Mouse (Mus musculus) heart, embryonic 10.5 days (tissue): ENCODE data around the gene Ippk. TPM values are rescaled to one million over a fixed set of nuclear protein-coding genes. Genes with fewer than 3 reads are reported as not detected.
A peak's percentile ranks its signal among the peaks of the same experiment; 100 is the strongest.

Experiments
- DNase-seq: peaks from one replicate; pipeline ENCODE4 v3.0.0-alpha.2; 2017; ENCODE audit warnings: low spot score
- H3K27ac ChIP-seq: fragments of 300-500 bp; sonication (generic); 2 replicates; pipeline ENCODE4 v1.5.1; 2016; ENCODE audit warnings: mild to moderate bottlenecking
- H3K27me3 ChIP-seq: fragments of 300-500 bp; sonication (generic); 2 replicates; pipeline ENCODE4 v1.6.1; 2016; ENCODE audit warnings: mild to moderate bottlenecking; ENCODE audit not compliant: poor library complexity, insufficient read depth, severe bottlenecking
- H3K36me3 ChIP-seq: fragments of 300-500 bp; sonication (generic); 2 replicates; pipeline ENCODE4 v1.6.1; 2016; ENCODE audit warnings: mild to moderate bottlenecking, moderate library complexity
- H3K4me1 ChIP-seq: fragments of 300-500 bp; sonication (generic); 2 replicates; pipeline ENCODE4 v1.6.1; 2016; ENCODE audit warnings: mild to moderate bottlenecking
- H3K4me3 ChIP-seq: fragments of 300-500 bp; sonication (generic); 2 replicates; pipeline ENCODE4 v1.5.1; 2016; ENCODE audit warnings: mild to moderate bottlenecking, moderate library complexity
- H3K9me3 ChIP-seq: fragments of 300-500 bp; sonication (generic); 2 replicates; pipeline ENCODE4 v1.6.1; 2016; ENCODE audit warnings: mild to moderate bottlenecking, moderate library complexity
- WGBS: fragments of 180-500 bp; shearing (Covaris S2); methylation state at CpG from one replicate; pipeline ENCODE4 v1.1.7; 2016; 5-methylcytosine and 5-hydroxymethylcytosine counted together
- polyA plus RNA-seq: library from polyadenylated mRNA; unstranded; fragments of >200 nt; fragmentation: Nextera tagmentation; extraction: Ambion mirVana; gene quantifications from 2 replicates; pipeline ENCODE4 v1.2.1, GENCODE M21; 2016

The Ippk gene
- polyA plus RNA-seq, 1 experiment from 2014 or later = 18.5 TPM

DNA sequence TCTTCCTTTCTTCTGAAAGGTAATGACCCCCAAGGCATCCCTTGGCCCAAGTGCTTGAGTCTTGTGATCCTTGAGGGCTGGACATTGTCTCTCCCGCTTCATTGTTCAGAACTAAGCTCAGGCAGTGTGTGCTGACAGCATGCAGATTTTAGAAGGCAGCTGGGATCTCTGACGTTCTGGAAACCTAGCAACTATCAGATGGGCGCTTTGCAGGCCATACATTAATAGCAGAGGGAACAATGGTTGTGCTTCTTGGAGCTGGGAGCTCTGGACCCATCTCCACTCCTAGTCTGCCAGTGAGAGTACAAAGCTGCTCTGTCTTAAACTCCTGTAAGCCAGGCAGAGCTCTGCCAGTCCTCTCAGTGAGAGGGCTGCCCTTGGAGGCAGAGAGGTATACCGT lies 15.1 kb downstream of the Ippk start:
- 51% methylated on average over 4 of the region's 4 CpGs for WGBS
- peaks cover 13% of the 10 kb centered on the region for H3K4me1 ChIP-seq
- H3K9me3 ChIP-seq = no peaks in the 10 kb centered on the region
- peak overlapping the region; percentile 64; the same call in 1 of the 2 replicates for H3K27ac ChIP-seq
- H3K36me3 ChIP-seq = peaks cover 52% of the 10 kb centered on the region
- DNase-seq = no peak
- H3K4me3 ChIP-seq = no peak overlapping the region
- H3K27me3 ChIP-seq = no peaks in the 10 kb centered on the region

DNA sequence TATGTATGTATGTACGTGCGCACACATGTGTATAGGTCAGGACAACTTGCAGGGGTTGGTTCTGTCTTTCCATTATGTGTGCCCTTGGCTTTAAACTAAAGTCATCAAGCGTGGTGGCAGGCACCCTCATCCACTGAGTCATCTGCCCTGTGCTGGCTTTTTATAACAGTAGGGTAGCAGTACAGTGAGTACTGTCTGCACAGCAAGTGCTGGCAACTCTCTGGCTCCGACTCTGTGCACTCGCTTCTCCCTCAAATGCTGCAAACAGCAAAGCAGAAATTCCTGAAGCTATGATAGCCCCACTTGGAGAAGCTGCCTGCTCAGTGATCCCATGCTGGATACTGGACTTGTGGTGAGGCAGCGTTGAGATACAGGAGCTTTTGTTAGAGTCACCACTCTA lies 23.4 kb downstream of the Ippk start:
- Histone ChIP-seq H3K9me3 (no peaks in the 10 kb centered on the region), H3K4me1 (no peaks in the 10 kb centered on the region), H3K36me3 (peaks cover 43% of the 10 kb centered on the region), H3K27ac (no peak overlapping the region), H3K27me3 (no peaks in the 10 kb centered on the region), H3K4me3 (no peak overlapping the region)
- WGBS = 93% methylated on average over 6 of the region's 6 CpGs
- no peak for DNase-seq

- no peak overlapping the region for H3K27ac ChIP-seq
- no peaks in the 10 kb centered on the region for H3K27me3 ChIP-seq
- peak; percentile 89 for DNase-seq
- H3K9me3 ChIP-seq = no peaks in the 10 kb centered on the region
- peaks cover 46% of the 10 kb centered on the region for H3K36me3 ChIP-seq
- no peaks in the 10 kb centered on the region for H3K4me1 ChIP-seq
- 46% methylated on average over 5 of the region's 5 CpGs for WGBS
- H3K4me3 ChIP-seq = no peak overlapping the region
These were observed 28.3 kb downstream of the Ippk start for GRCm38 (mm10) chr13:49449318-49449749.

DNA sequence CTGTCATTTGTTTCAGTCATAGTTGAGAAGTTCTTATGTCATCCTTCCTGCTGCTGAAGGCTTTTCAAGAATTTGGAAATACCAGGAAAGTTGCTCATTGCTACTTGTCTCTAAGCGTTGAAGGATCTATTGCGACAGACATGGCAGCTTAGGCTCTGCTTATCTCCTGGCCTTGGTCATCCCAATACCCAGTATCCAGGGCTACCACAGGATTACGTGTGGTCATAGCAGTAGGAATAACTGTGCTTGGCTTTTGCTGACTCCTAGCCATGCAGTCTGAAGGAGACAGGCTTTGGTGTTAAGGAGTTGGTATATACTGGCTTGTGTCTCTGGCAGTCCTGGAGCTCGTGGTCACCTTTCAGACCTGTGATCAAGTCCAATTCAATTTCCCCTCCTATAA lies 39.2 kb downstream of the Ippk start:
- Histone ChIP-seq H3K4me3 (no peak overlapping the region), H3K4me1 (no peaks in the 10 kb centered on the region), H3K36me3 (peaks cover 55% of the 10 kb centered on the region), H3K9me3 (no peaks in the 10 kb centered on the region), H3K27me3 (no peaks in the 10 kb centered on the region), H3K27ac (no peak overlapping the region)
- no peak for DNase-seq
- 90% methylated on average over 4 of the region's 4 CpGs for WGBS

- H3K27ac ChIP-seq = no peak overlapping the region
- 81% methylated on average over 5 of the region's 5 CpGs for WGBS
- no peaks in the 10 kb centered on the region for H3K9me3 ChIP-seq
- no peak overlapping the region for H3K4me3 ChIP-seq
- no peaks in the 10 kb centered on the region for H3K27me3 ChIP-seq
- H3K36me3 ChIP-seq = peaks cover 58% of the 10 kb centered on the region
- no peak for DNase-seq
- H3K4me1 ChIP-seq = no peaks in the 10 kb centered on the region
These were observed 39.8 kb downstream of the Ippk start for GRCm38 (mm10) chr13:49460692-49461414.

DNA sequence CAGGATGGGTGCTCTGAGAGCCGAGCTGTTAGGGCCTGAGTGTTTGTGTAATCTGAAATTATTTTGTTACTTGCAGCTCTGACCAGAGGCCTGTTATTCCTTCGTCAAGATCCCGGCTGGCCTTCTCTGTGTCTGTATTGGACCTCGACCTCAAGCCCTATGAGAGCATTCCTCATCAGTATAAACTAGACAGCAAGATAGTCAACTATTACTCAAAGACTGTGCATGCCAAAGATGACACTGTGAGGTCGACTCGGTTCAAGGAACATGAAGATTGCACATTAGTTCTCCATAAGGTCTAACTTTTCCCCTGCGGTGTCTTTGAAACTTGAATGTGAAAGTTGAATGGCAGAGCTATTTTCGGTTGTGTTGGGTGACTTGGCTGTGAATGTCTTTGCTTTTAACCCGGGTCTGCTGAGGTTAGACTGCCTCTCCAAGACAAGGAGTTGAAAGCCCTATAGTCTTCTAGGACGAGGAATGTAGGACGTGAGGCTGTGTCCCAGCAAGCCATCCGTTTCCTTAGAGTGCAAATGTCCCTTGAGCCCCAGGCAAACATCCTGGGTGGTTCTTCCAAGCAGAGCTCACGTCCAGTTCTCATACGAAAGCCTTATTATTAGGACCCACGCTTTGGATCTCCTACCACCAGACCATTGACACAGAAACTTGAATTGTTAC lies 40.5 kb downstream of the Ippk start:
- Histone ChIP-seq H3K4me1 (no peaks in the 10 kb centered on the region), H3K36me3 (peaks cover 58% of the 10 kb centered on the region), H3K4me3 (no peak overlapping the region), H3K9me3 (no peaks in the 10 kb centered on the region), H3K27ac (no peak overlapping the region), H3K27me3 (no peaks in the 10 kb centered on the region)
- DNase-seq = no peak
- WGBS = 85% methylated on average over 15 of the region's 15 CpGs

GRCm38 (mm10) chr13:49462921-49463320 lies 41.9 kb downstream of the Ippk start:
- Histone ChIP-seq H3K27me3 (no peaks in the 10 kb centered on the region), H3K4me1 (no peaks in the 10 kb centered on the region), H3K27ac (no peak overlapping the region), H3K36me3 (peaks cover 53% of the 10 kb centered on the region), H3K9me3 (no peaks in the 10 kb centered on the region), H3K4me3 (no peak overlapping the region)
- no peak for DNase-seq
- WGBS = 94% methylated on average over 2 of the region's 2 CpGs

DNA sequence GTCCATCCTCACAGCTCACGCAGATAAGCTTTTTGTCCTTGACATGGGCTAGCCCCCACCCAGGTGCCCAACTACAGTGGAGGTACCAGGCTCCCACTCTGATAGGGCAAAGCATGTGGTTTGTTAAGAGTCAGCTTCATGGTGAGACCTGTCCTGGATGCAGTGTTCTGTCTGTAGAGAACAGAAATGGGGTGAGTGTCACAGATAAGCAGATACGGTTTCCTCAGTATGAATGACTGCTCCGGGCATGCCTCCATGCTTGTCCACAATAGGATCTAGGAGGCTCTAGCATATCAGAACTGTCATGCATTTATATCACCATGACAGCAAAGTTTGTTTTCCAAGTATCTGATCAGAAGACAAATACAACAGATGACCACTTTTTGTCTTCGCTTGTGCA lies 44.8 kb downstream of the Ippk start:
- Histone ChIP-seq H3K4me1 (no peaks in the 10 kb centered on the region), H3K36me3 (peaks cover 45% of the 10 kb centered on the region), H3K9me3 (no peaks in the 10 kb centered on the region), H3K27me3 (no peaks in the 10 kb centered on the region), H3K4me3 (no peak overlapping the region), H3K27ac (no peak overlapping the region)
- WGBS = 82% methylated on average over 4 of the region's 4 CpGs
- DNase-seq = no peak

- H3K9me3 ChIP-seq = no peaks in the 10 kb centered on the region
- H3K27ac ChIP-seq = no peak overlapping the region
- no peaks in the 10 kb centered on the region for H3K27me3 ChIP-seq
- WGBS = 79% methylated on average over 11 of the region's 11 CpGs
- peaks cover 38% of the 10 kb centered on the region for H3K36me3 ChIP-seq
- H3K4me1 ChIP-seq = no peaks in the 10 kb centered on the region
- DNase-seq = no peak
- no peak overlapping the region for H3K4me3 ChIP-seq
These were observed 45.5 kb downstream of the Ippk start for GRCm38 (mm10) chr13:49466393-49467075.

GRCm38 (mm10) chr13:49467585-49467984 lies 46.5 kb downstream of the Ippk start:
- H3K27ac ChIP-seq = no peak overlapping the region
- DNase-seq = no peak
- no peaks in the 10 kb centered on the region for H3K4me1 ChIP-seq
- no peaks in the 10 kb centered on the region for H3K9me3 ChIP-seq
- H3K36me3 ChIP-seq = peaks cover 27% of the 10 kb centered on the region
- 83% methylated on average over 2 of the region's 2 CpGs for WGBS
- H3K27me3 ChIP-seq = no peaks in the 10 kb centered on the region
- H3K4me3 ChIP-seq = no peak overlapping the region

DNA sequence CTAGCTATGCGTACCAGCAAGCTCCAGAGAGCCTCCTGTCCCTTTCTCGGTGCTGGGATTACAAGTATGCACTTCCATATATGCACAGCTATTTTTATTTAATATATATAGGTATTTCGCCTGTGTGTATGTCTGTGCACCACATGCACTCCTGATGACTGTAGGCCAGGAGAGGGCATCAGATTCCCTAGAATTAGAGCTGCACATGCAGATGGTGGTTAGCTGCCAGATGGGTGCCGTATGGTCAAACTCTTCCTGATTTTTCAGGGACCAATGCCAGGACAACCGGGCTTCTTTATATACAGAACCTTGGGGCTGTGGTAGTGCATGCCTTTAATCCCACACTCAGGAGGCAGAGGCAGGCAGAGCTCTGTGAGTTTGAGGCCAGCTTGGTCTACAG lies 48.0 kb downstream of the Ippk start:
- DNase-seq = no peak
- no peaks in the 10 kb centered on the region for H3K4me1 ChIP-seq
- 88% methylated on average over 5 of the region's 5 CpGs for WGBS
- H3K9me3 ChIP-seq = no peaks in the 10 kb centered on the region
- H3K36me3 ChIP-seq = peaks cover 16% of the 10 kb centered on the region
- no peak overlapping the region for H3K27ac ChIP-seq
- H3K27me3 ChIP-seq = no peaks in the 10 kb centered on the region
- no peak overlapping the region for H3K4me3 ChIP-seq

- no peak overlapping the region for H3K27ac ChIP-seq
- 80% methylated on average over 4 of the region's 4 CpGs for WGBS
- no peaks in the 10 kb centered on the region for H3K27me3 ChIP-seq
- peaks cover 3% of the 10 kb centered on the region; the same call in 1 of the 2 replicates for H3K36me3 ChIP-seq
- H3K9me3 ChIP-seq = no peaks in the 10 kb centered on the region
- DNase-seq = no peak
- no peaks in the 10 kb centered on the region for H3K4me1 ChIP-seq
- no peak overlapping the region for H3K4me3 ChIP-seq
These were observed 49.3 kb downstream of the Ippk start for GRCm38 (mm10) chr13:49470319-49470718.

DNA sequence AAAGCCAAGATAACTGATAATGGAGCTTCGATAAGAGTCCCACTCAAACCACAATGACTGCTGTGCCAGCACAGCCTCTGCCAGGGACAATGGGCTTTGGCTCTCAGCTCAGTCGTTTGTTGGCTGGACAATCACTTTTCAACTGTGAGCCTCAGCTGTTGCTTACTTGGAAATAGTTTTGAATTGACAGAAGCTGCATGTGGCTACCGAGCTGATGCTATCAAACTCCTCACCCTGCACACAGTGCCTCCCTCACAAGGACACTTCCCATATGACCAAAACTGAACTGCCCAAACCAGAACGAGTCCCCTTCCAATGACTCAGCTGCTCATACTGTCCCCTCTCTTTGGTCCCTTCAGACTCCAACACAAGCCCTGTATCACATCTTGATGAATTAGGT lies 49.8 kb downstream of the Ippk start:
- Histone ChIP-seq H3K9me3 (no peaks in the 10 kb centered on the region), H3K27me3 (no peaks in the 10 kb centered on the region), H3K36me3 (no peaks in the 10 kb centered on the region), H3K4me1 (no peaks in the 10 kb centered on the region), H3K27ac (no peak overlapping the region), H3K4me3 (no peak overlapping the region)
- 80% methylated on average over 4 of the region's 4 CpGs for WGBS
- DNase-seq = no peak
